Mouse (Mus musculus): ENCODE results near the gene Pknox1.

- TF ChIP-seq TCF12 (IDR thresholded peaks at IDR 0.05; ENCODE audit: insufficient read depth, poor library complexity, severe bottlenecking) = no peak
- no peak for TF ChIP-seq SRF (IDR thresholded peaks at IDR 0.05; ENCODE audit: control insufficient read depth, insufficient read length, low read depth)
- TF ChIP-seq POLR2A (IDR thresholded peaks at IDR 0.05; ENCODE audit: insufficient read length, low read depth) = no peak
- no peak for TF ChIP-seq E2F4 (IDR thresholded peaks at IDR 0.05; ENCODE audit: insufficient read depth)
Measured at GRCm38 (mm10) chr17:31623101-31623500, 58.6 kb downstream of the Pknox1 start.

Data from myocyte (in vitro differentiated cells).